8 mouse cellular contexts compared by ENCODE assay signal in the genomic region with DNA sequence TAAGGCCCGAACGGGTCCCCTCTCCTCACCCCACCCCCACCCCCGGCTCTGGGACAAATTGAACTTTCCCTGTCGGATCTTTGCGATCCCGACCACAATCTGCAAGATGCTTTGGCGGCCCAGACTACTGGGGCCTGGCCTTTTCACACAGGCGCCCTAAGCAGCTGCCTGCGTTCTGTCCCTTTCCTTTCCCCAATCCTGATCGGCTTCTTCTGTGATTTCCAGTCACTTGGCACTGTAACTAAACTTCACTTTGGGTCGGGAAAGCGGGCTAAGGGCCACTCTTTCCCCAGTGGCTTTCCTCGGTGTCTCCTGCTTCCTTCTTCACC. TPM values are rescaled to one million over a fixed set of nuclear protein-coding genes. Genes with fewer than 3 reads are reported as not detected.
A peak's percentile ranks its signal among the peaks of the same experiment; 100 is the strongest.
DNase-seq lines count a peak whose midpoint lies in the region; ATAC-seq and TF ChIP-seq lines count a peak whose summit lies in the region.

No protein-coding gene starts in this region.

- peak overlapping the region; percentile 87 for H3K4me2 ChIP-seq in limb, embryonic 11.5 days (ENCODE audit: low read depth, severe bottlenecking)

- H3K4me3 ChIP-seq in megakaryocyte, embryonic 14.5 days (replicated peaks) = peak overlapping the region; percentile 98
- H3K4me3 ChIP-seq in forebrain, embryonic 10.5 days = peak overlapping the region; percentile 80
- peak overlapping the region; percentile 92 for H3K4me3 ChIP-seq in limb, embryonic 11.5 days (ENCODE audit: low read depth, low read length)
- peak overlapping the region; percentile 83 for H3K4me3 ChIP-seq in olfactory bulb, adult 2 months (ENCODE audit: insufficient read depth, low read depth, low read length)

- under 1% methylated on average over 13 of the region's 13 CpGs for WGBS in forebrain, embryonic 10.5 days
- 0% methylated on average over 13 of the region's 13 CpGs for WGBS in limb, embryonic 11.5 days
- under 1% methylated on average over 13 of the region's 13 CpGs for WGBS in olfactory bulb, adult 2 months

- no peaks in the 10 kb centered on the region for H3K9me3 ChIP-seq in megakaryocyte, embryonic 14.5 days
- no peaks in the 10 kb centered on the region for H3K9me3 ChIP-seq in forebrain, embryonic 10.5 days
- no peaks in the 10 kb centered on the region for H3K9me3 ChIP-seq in limb, embryonic 11.5 days (ENCODE audit: control insufficient read depth, low read length)

- H3K4me1 ChIP-seq in megakaryocyte, embryonic 14.5 days = peaks cover 72% of the 10 kb centered on the region
- peaks cover 64% of the 10 kb centered on the region for H3K4me1 ChIP-seq in forebrain, embryonic 10.5 days
- H3K4me1 ChIP-seq in limb, embryonic 11.5 days (ENCODE audit: control insufficient read depth, insufficient read depth, low read length) = peaks cover 26% of the 10 kb centered on the region
- H3K4me1 ChIP-seq in olfactory bulb, adult 2 months (ENCODE audit: control insufficient read depth, insufficient read depth, low read length) = peaks cover 30% of the 10 kb centered on the region

- H3K36me3 ChIP-seq in megakaryocyte, embryonic 14.5 days (replicated peaks; ENCODE audit: low read length) = peaks cover 55% of the 10 kb centered on the region
- H3K36me3 ChIP-seq in forebrain, embryonic 10.5 days (replicated peaks) = peaks cover 27% of the 10 kb centered on the region
- H3K36me3 ChIP-seq in limb, embryonic 11.5 days (ENCODE audit: control insufficient read depth, insufficient read depth, low read length) = peaks cover 8% of the 10 kb centered on the region; the same call in 1 of the 2 replicates

- TF ChIP-seq POLR2A in olfactory bulb, adult 2 months (IDR thresholded peaks at IDR 0.05; ENCODE audit: insufficient read depth, low read depth, low read length) = no peak

- no peak for ATAC-seq in megakaryocyte, adult 5-6 weeks (ENCODE audit: poor library complexity, severe bottlenecking)
- ATAC-seq in limb, embryonic 11.5 days (ENCODE audit: insufficient number of reproducible peaks, low FRiP score, low TSS enrichment, low read depth) = no peak

- no peak for TF ChIP-seq CTCF in olfactory bulb, adult 2 months (IDR thresholded peaks at IDR 0.05; ENCODE audit: insufficient read depth, low read depth, low read length)

- H3K27me3 ChIP-seq in megakaryocyte, embryonic 14.5 days (replicated peaks) = no peaks in the 10 kb centered on the region
- no peaks in the 10 kb centered on the region for H3K27me3 ChIP-seq in forebrain, embryonic 10.5 days (ENCODE audit: poor library complexity, severe bottlenecking)
- no peaks in the 10 kb centered on the region for H3K27me3 ChIP-seq in limb, embryonic 11.5 days (ENCODE audit: control insufficient read depth, insufficient read depth, low read length)

- no peak for DNase-seq in forebrain, embryonic 10.5 days (ENCODE audit: extremely low spot score, low spot score)
- DNase-seq in limb, embryonic 11.5 days (ENCODE audit: low spot score) = no peak
- DNase-seq in gastrocnemius, postnatal 10 days = no peak
- DNase-seq in spleen, adult 18-20 months = no peak
- no peak for DNase-seq in T-cell, adult 2 months (ENCODE audit: low spot score)

- peak overlapping the region; percentile 89 for H3K9ac ChIP-seq in limb, embryonic 11.5 days (ENCODE audit: low read length)

- peak overlapping the region; percentile 90 for H3K27ac ChIP-seq in forebrain, embryonic 10.5 days
- H3K27ac ChIP-seq in limb, embryonic 11.5 days (replicated peaks; ENCODE audit: low read depth, low read length) = peak overlapping the region; percentile 91
- peak overlapping the region; percentile 46; the same call in 1 of the 2 replicates for H3K27ac ChIP-seq in olfactory bulb, adult 2 months (ENCODE audit: insufficient read depth, low read depth, low read length)

RNA-seq across cellular contexts. Expression of gene Bysl, which starts 17.5 kb away (rescaled TPM):
- polyA plus RNA-seq in megakaryocyte, embryonic 14.5 days (2012; ENCODE audit: insufficient read depth, low replicate concordance) = 7.8 and 17.7 TPM in 2 replicates
- total RNA-seq in megakaryocyte, adult 5-6 weeks (2015) = 4.8 and 5.6 TPM in 2 replicates
- 6.4 and 7.3 TPM in 2 replicates for total RNA-seq in megakaryocyte, adult 5-6 weeks (2017)
- 43.2 and 45.4 TPM in 2 replicates for polyA plus RNA-seq in forebrain, embryonic 10.5 days (2016; fragmentation: Nextera tagmentation; extraction: Ambion mirVana)
- 30.7 and 31.6 TPM in 2 replicates for polyA plus RNA-seq in limb, embryonic 11.5 days (2014; fragmentation: Nextera tagmentation; extraction: Ambion mirVana)
- polyA plus RNA-seq in olfactory bulb, adult 2 months (2012; ENCODE audit: insufficient read depth, insufficient read length, low replicate concordance, missing spikeins) = not detected in 2 replicates
- total RNA-seq in gastrocnemius, postnatal 10 days (2021) = 10 to 100 TPM; 13.0 TPM

RNA-seq across cellular contexts. Expression of gene Med20, which starts 17.6 kb away (rescaled TPM):
- 2.3 TPM in 1 of 2 replicates, not detected in the other for polyA plus RNA-seq in megakaryocyte, embryonic 14.5 days (2012; ENCODE audit: insufficient read depth, low replicate concordance)
- 17.2 and 18.2 TPM in 2 replicates for total RNA-seq in megakaryocyte, adult 5-6 weeks (2015)
- total RNA-seq in megakaryocyte, adult 5-6 weeks (2017) = 32.2 and 33.8 TPM in 2 replicates
- 43.4 and 47.5 TPM in 2 replicates for polyA plus RNA-seq in forebrain, embryonic 10.5 days (2016; fragmentation: Nextera tagmentation; extraction: Ambion mirVana)
- 49.5 and 50.4 TPM in 2 replicates for polyA plus RNA-seq in limb, embryonic 11.5 days (2014; fragmentation: Nextera tagmentation; extraction: Ambion mirVana)
- not detected in 2 replicates for polyA plus RNA-seq in olfactory bulb, adult 2 months (2012; ENCODE audit: insufficient read depth, insufficient read length, low replicate concordance, missing spikeins)
- total RNA-seq in gastrocnemius, postnatal 10 days (2021) = 10 to 100 TPM; 14.7 to 15.5 TPM

RNA-seq across cellular contexts. Expression of gene Gm20517, which starts 17.6 kb away (rescaled TPM):
- polyA plus RNA-seq in megakaryocyte, embryonic 14.5 days (2012; ENCODE audit: insufficient read depth, low replicate concordance) = 0.29 and 0.81 TPM in 2 replicates
- 0.49 and 2.4 TPM in 2 replicates for total RNA-seq in megakaryocyte, adult 5-6 weeks (2015)
- 1.7 and 2.3 TPM in 2 replicates for total RNA-seq in megakaryocyte, adult 5-6 weeks (2017)
- 1.5 and 1.9 TPM in 2 replicates for polyA plus RNA-seq in forebrain, embryonic 10.5 days (2016; fragmentation: Nextera tagmentation; extraction: Ambion mirVana)
- 1.3 and 1.5 TPM in 2 replicates for polyA plus RNA-seq in limb, embryonic 11.5 days (2014; fragmentation: Nextera tagmentation; extraction: Ambion mirVana)
- polyA plus RNA-seq in olfactory bulb, adult 2 months (2012; ENCODE audit: insufficient read depth, insufficient read length, low replicate concordance, missing spikeins) = not detected in 2 replicates
- total RNA-seq in gastrocnemius, postnatal 10 days (2021) = 1 to 10 TPM; 1.8 to 2.1 TPM

RNA-seq across cellular contexts. Expression of gene Usp49, which starts 36.7 kb away (rescaled TPM):
- 1.2 and 3.7 TPM in 2 replicates for polyA plus RNA-seq in megakaryocyte, embryonic 14.5 days (2012; ENCODE audit: insufficient read depth, low replicate concordance)
- total RNA-seq in megakaryocyte, adult 5-6 weeks (2015) = 3.9 and 5.1 TPM in 2 replicates
- 4.2 and 5.3 TPM in 2 replicates for total RNA-seq in megakaryocyte, adult 5-6 weeks (2017)
- polyA plus RNA-seq in forebrain, embryonic 10.5 days (2016; fragmentation: Nextera tagmentation; extraction: Ambion mirVana) = 5.0 and 6.0 TPM in 2 replicates
- polyA plus RNA-seq in limb, embryonic 11.5 days (2014; fragmentation: Nextera tagmentation; extraction: Ambion mirVana) = 4.7 and 6.7 TPM in 2 replicates
- polyA plus RNA-seq in olfactory bulb, adult 2 months (2012; ENCODE audit: insufficient read depth, insufficient read length, low replicate concordance, missing spikeins) = not detected in 2 replicates
- total RNA-seq in gastrocnemius, postnatal 10 days (2021) = 1 to 10 TPM; 4.6 to 4.9 TPM

Comparison
In these comparisons a context has a peak if more than half of its experiments do, and no peak if none do; other contexts are left out.
1. RNA of gene Med20, which starts 17.6 kb away (polyA plus RNA-seq): 49.5 to 50.4 TPM in limb, embryonic 11.5 days and 43.4 to 47.5 TPM in forebrain, embryonic 10.5 days; 2.3 TPM in megakaryocyte, embryonic 14.5 days and not detected in olfactory bulb, adult 2 months; every median in the first group is over 10 times any median in the second.
2. Peak in every context shown above with its lines, with median percentiles within 50 percentile points of each other: H3K4me3 ChIP-seq and H3K27ac ChIP-seq.